Mouse (Mus musculus) embryonic fibroblast, embryonic 13.5 days (primary cell): ENCODE data around the gene Lrrc74b. TPM values are rescaled to one million over a fixed set of nuclear protein-coding genes. Genes with fewer than 3 reads are reported as not detected.

ENCODE experiments used
- H3K27ac ChIP-seq: 2 replicates; pipeline ENCODE4 v1.5.1; 2012; ENCODE audit warnings: low read length, control low read depth, inconsistent platforms; ENCODE audit not compliant: insufficient read depth
- H3K4me1 ChIP-seq: 2 replicates; pipeline ENCODE4 v1.6.1; 2011; ENCODE audit warnings: low read length; ENCODE audit not compliant: control insufficient read depth, insufficient read depth
- H3K4me3 ChIP-seq: 2 replicates; pipeline ENCODE4 v1.5.1; 2011; ENCODE audit warnings: mild to moderate bottlenecking, control low read depth, low read length; ENCODE audit not compliant: insufficient read depth
- CTCF ChIP-seq: IDR thresholded peaks from 2 replicates; pipeline ENCODE4 v1.5.1; 2011; ENCODE audit warnings: mild to moderate bottlenecking, control low read depth, low read length, moderate library complexity, borderline replicate concordance; ENCODE audit not compliant: insufficient read depth
- POLR2A ChIP-seq: IDR thresholded peaks from 2 replicates; pipeline ENCODE4 v1.6.1; 2011; ENCODE audit warnings: low read depth, mild to moderate bottlenecking, control low read depth, low read length, moderate library complexity
- polyA plus RNA-seq: library from polyadenylated mRNA; stranded (reverse); fragments of >200 nt; gene quantifications from 2 replicates; pipeline ENCODE4 v1.2.4, GENCODE M21; 2011; ENCODE audit warnings: low read depth; ENCODE audit not compliant: missing spikeins, insufficient read length

Lrrc74b gene
- polyA plus RNA-seq, 1 experiment, result 0.25 TPM

- no peak for TF ChIP-seq POLR2A
- TF ChIP-seq CTCF, result no peak
- H3K27ac ChIP-seq, result no peak overlapping the region
- no peak overlapping the region for H3K4me3 ChIP-seq
- peaks cover 5% of the 10 kb centered on the region; the same call in 1 of the 2 replicates for H3K4me1 ChIP-seq
Measured at GRCm38 (mm10) chr16:17553910-17554685, 6.9 kb downstream of the Lrrc74b start.

- Histone ChIP-seq H3K4me1 (no peaks in the 10 kb centered on the region), H3K4me3 (no peak overlapping the region), H3K27ac (no peak overlapping the region)
- TF ChIP-seq POLR2A (no peak), CTCF (no peak)
Measured at GRCm38 (mm10) chr16:17552837-17553236, 8.2 kb downstream of the Lrrc74b start.

DNA sequence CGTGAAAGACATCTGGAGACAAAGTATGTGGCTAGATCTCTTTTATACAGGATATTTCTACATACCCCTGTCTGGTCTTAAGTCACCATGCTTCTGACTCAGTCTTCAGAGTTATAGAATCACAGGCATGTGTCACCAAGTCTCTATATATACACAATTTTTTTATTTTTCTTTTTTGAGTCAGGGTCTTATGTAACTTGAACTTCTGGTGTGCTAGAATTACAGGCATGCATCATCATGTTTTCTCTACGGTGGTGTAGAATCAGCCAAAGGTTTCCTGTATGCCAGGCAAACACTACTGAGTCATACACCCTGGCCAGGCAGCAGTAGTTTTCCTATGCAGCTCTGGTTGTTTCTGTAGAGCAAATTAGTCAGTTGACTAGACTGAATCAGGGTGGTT lies 18.4 kb downstream of the Lrrc74b start:
- TF ChIP-seq POLR2A, result no peak
- Histone ChIP-seq H3K27ac (peak overlapping the region; percentile 68), H3K4me3 (no peak overlapping the region), H3K4me1 (peaks cover 13% of the 10 kb centered on the region)

DNA sequence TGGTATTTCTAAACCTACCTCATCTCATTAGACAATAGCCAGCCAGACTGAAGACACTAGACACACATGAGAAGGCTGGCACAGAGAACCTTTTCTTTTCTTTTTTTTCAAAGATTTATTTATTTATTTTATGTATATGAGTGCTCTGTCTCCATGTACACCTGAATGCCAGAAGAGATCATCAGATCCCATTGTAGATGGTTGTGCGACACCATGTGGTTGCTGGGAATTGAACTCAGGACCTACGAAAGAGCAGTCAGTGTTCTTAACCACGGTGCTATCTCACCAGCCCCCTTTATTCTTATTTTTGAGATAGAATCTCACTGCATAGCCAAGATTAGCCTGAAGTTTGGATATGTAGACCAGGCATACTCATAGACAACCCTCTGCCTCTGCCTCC lies 24.5 kb downstream of the Lrrc74b start:
- TF ChIP-seq CTCF (no peak), POLR2A (no peak)
- Histone ChIP-seq H3K4me1 (peaks cover 13% of the 10 kb centered on the region), H3K4me3 (no peak overlapping the region), H3K27ac (no peak overlapping the region)

DNA sequence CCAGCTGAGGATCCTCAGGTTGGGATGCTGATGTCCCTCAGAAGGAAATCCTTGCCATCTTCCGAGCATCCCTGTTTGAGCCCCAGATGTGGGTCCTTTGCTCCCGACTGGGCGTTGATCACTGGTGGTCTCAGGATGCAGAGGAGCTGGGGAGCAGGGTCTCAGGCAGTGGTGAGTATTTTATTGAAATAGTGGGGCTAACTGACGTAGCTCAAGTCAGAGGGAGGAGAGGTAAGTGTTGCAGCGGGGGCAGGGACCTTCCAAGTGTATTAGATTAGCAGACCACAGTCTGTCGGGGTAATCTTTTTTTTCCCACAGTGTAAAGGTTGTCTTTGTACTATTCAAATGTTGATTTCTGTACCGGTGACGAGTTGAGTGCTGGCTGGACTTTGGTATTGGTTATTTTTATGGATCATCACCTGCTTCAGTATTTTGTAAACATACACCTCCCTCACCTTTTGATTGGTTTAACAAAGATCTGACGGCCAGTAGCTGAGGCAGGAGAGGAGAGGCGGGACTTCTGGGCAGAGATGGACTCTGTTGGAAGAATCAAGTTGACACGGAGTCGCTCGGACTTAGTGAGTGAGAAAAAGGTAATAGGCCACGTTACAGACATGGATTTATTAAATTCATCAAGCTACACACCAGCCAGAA lies 28.2 kb downstream of the Lrrc74b start:
- H3K27ac ChIP-seq, result no peak overlapping the region
- H3K4me1 ChIP-seq, result peaks cover 4% of the 10 kb centered on the region; the same call in 1 of the 2 replicates
- TF ChIP-seq CTCF (no peak), POLR2A (no peak)
- H3K4me3 ChIP-seq, result no peak overlapping the region

DNA sequence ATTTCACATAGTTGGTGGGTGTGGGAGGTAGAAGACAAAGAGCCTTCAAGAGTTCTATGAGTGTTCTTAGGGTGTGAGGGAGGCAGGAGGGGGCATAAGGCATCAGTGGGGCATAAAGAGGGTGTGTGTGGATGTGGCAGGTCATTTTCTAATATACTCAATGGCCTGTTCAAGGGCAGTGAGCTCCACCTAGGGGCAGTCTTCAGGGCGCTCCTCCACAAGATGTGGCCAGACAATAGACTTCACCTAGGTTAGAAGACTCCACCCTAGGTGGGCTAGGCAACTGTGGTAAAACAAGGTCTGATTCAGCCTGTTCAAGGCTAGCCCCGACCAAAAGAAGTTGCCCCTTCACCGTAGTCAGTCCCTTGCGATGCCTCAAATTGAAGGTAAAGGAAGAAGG lies 28.8 kb downstream of the Lrrc74b start:
- Histone ChIP-seq H3K4me1 (peaks cover 4% of the 10 kb centered on the region; the same call in 1 of the 2 replicates), H3K4me3 (no peak overlapping the region), H3K27ac (no peak overlapping the region)
- TF ChIP-seq POLR2A, result no peak
- 0 out of 2 replicates have a peak, but pooled peaks have one; percentile 14 for TF ChIP-seq CTCF

GRCm38 (mm10) chr16:17530640-17531288 lies 30.3 kb downstream of the Lrrc74b start, which contains the start of gene Thap7:
Gene Thap7 (minus strand): TSS chr16:17531136.
- Histone ChIP-seq H3K27ac (peak within 1 kb of the TSS; percentile 87), H3K4me1 (peaks cover 4% of the 10 kb centered on the region; the same call in 1 of the 2 replicates), H3K4me3 (peak within 1 kb of the TSS; percentile 78)
- peak; percentile 87 for TF ChIP-seq POLR2A
- no peak for TF ChIP-seq CTCF

DNA sequence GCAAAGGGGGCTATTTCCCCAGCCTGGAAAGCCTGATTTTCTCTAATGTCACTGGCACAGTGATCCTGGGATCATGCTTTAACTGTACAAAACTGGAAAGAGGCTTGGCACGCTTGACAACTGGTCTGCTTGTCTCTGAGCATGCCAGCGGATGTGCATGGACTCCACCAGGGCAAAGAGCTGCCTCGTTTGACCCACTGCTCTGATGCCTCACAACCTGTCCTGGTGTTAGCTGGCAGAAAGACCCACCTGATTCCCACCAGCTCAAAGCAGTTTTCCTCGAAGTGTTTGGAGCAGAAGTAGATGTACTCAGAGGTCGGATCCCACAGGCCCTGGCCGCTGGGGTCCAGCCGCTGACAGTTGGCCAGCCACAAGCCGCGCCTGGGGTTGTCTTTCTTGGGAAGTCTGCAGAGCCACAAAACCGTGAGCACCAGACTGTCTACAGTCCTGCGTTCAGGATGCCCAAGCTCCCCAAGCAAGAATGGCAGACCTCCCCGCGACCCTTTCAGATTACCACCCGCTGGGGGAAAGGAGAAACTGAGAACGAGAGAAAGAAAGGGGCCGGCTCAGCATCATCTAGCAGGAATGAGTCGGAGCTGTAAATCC lies 31.0 kb downstream of the Lrrc74b start:
- Histone ChIP-seq H3K4me3 (peak overlapping the region; percentile 78), H3K4me1 (peaks cover 4% of the 10 kb centered on the region; the same call in 1 of the 2 replicates), H3K27ac (peak overlapping the region; percentile 87)
- no peak for TF ChIP-seq CTCF
- TF ChIP-seq POLR2A, result no peak

DNA sequence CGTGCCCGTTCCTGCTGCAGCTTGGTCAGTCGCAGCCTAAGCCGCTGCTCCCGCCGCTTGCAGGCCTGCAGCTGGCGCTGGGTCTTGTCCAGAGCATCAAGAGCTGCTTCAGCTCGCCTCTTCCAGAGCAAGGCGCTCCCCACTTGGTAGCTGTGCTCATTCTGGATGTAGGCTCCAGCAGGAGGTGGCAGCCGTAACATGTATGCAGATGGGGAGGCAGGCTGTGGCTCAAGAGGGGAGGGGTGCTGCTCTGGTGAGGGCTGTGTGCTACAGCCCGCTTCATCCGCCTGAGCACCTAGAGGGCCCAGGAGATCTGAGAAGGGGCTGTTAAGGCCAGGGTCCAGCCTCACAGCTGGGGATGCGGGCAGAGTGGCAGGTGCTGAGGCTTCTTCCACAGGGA lies 32.8 kb downstream of the Lrrc74b start:
- TF ChIP-seq POLR2A, result no peak
- Histone ChIP-seq H3K4me3 (no peak overlapping the region), H3K27ac (no peak overlapping the region), H3K4me1 (peaks cover 4% of the 10 kb centered on the region; the same call in 1 of the 2 replicates)
